Mouse (Mus musculus) lung, postnatal 25 days (tissue): ENCODE results near the gene Miip.

ENCODE experiments used
- DNase-seq: peaks from one replicate; pipeline ENCODE4 v3.0.0; 2022; ENCODE audit warnings: low spot score

Gene Miip

DNA sequence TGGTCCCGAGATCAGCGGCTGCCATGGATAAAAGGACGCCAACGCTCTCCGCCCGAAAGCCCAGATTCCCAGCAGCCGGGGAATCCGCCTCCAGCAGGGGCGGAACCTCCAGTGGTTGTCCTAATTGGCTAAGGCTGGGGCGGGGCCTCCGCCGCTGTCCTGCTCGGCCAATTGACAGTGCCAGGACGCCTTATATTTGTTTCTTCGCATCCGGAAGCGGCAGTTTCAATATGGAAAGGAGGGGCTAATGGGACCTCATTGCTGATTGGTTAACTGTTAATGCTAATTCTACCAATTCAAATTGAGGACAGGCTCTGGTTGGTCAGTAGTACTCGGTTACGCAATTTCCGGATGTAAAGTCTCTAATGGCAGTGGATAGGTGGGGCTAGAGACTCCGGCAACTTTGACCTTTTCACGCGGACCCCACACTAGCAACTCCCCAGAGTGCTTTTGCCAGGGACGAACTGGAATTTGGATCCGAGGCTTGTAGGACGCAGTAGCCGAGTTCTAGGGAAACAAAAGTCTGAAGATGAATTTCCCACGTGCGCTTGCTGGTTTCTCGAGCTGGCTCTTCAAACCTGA lies at the start of gene Miip, which contains the start of gene Fv1:
Miip (minus strand) TSS at position 367 of the 582 bp plus-strand sequence.
Fv1 (plus strand) TSS at position 530 of the 582 bp plus-strand sequence.
- peak; percentile 99 for DNase-seq

DNA sequence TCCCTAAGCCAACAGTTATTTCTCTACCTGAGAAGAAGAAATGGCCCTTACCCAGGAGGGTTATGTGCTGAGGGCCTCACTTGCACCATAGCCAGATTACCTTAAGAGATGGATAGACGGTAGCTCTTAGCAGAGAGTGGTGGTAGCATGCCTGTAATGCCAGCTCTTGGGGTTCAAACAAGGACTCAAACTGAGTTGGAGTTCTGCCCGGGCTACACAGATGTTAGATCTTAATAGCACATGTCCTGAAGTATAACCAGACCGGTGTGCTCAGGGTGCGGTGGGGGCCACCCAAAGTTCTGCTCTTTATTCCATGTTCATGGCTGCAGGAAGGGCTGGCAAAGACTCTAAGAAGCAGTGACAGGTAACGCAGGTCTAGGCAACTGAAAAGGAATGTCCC lies 40.9 kb upstream of the Miip start:
- DNase-seq, result no peak

DNA sequence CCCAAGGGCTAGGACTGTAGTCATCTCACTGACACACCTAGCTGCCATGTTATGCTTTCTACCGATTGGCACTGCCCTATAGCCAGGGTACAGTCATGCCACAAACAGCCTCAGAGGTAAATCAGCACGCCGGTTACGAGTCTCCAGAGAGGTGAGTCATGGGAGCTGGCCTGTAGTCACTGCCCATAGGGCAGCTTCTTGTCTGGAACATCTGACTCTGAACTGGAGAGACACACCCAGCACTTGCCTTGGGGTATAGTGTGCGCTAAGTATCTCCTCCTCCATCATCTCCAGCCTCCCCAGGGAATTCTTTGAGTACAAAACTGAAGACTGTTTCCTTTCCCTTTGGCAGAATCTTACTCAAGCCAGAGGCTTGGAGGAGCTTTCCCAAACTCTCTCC lies 37.6 kb upstream of the Miip start:
- DNase-seq, result no peak

DNA sequence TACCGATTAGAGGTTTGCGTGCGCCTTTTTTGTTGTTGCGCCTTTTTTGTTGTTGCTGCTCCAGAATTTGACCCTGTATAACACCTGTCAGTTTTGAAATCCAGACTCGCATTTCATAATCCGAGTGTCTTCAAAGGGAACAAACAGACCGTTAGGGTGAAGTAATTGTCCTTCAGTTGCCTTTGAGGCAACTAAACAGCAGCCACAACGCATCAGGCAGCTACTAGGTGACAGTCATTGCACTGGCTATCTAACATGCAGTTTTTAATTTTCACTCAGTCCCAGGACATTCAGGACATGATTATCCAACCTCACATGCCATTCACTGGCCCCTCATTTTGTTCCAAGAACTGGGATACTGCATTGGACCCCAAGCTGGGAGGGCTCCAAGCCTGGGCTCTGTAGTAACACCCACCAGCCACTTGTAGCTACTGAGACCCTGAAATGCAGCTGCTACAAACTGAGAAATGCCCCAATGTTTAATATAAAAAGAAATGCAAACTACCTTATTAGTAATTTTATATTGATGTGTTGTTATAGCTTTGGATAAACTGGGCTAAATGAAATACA lies 36.6 kb upstream of the Miip start:
- no peak for DNase-seq

DNA sequence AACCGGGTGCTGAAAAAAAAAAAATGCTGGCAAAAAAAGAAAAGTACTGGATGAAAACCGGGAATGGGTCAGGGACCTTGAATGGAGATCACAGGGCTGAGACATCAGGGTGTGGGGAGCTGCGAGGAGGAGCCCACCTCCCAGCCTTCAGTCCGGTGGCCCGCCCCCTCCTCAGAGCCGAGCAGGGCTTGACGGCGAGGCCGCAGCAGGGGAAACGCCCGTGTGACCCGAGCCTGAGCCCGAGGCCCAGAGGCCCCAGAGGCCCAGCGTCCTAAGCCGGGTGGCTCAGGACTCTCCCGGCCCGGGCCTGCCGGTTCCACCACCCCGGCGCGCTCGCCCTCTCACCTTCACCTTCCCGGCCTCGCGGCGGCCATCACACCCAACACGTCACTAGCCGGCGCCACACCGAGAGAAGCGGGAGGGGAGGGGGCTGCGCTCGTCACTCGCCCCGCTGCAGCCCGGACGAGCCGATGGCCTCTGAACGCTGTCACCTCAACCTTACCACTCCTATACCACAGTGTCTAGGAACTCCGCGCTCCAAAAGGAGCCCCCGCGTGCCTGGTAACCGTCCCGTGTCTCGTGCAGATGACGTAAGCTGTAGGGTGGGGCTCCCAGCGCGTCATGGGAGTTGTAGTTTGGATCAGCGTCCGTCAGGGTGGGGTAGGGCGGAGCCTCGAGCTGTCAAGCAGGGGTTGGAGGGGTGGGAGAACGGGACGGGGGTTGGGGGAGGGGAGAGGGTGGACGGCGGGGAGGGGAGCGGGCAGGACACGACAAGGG lies 35.9 kb upstream of the Miip start, which contains the start of gene Mfn2:
Mfn2 (minus strand) TSS at position 392 of the 777 bp plus-strand sequence.
- DNase-seq, result peak; percentile 92

DNA sequence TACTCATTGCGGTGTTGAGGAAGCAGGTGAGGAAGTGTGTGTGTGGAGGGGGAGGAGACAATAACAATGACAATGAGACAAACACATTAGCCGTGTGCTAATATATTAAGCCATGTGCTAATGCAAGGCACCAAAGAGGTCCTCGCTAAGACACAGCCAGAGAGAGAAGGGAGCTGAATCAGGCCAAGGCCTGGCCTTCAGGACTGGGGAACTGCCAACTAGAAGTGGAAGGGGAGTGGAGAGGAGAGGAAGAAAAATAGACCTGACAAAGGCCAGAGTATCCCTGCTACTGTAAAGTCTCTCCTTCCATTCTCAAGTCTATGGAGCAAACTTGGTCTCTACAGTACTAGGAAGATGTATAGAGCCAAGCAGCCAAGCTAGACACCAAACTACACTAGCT lies 35.0 kb upstream of the Miip start:
- no peak for DNase-seq

DNA sequence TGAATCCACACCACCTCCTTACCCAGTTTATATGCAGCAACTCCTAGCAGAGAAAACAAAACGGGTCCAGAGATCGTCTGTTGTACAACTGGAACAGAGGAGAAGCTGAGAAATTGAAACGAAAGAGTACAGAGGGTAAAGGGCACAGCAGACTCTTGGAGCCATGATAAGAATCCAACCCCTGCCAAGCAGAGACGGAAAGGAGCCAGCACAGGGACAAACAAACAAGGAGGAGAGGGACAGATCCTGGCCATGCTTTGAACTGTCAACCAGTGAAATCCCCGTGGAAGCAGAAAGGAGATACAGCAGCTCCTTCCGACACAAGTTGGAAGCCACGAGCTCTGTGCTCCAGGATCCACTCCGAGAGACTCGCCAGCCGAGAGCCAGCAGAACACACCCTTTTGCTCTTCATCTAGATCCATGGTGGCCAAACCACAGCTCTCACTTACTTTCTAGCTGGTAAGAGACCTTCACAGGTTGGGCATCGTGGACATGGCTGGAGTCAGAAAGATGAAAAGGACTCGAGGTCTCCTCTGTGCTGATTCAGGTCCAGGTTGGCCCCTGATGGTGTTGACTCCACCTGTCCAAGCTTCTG lies 34.4 kb upstream of the Miip start:
- no peak for DNase-seq

DNA sequence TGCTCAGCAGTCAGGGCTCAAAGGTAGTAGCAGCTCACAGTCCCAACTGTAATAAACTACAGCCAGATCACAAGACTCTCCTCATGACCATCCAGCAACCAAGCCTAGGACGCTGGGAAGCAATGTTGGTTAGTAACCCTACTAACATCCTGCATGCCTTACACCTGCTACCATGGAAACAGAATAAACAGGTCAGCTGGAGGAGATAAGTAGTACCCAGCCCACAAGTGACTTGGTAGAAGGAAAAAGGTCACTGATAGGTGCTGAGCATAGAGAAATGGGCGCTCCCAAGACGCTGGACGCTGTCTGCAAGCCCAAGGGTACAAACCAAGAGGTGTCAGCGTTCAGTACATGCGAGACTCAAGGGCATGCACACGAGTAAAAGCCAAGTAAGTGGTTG lies 31.8 kb upstream of the Miip start:
- no peak for DNase-seq

DNA sequence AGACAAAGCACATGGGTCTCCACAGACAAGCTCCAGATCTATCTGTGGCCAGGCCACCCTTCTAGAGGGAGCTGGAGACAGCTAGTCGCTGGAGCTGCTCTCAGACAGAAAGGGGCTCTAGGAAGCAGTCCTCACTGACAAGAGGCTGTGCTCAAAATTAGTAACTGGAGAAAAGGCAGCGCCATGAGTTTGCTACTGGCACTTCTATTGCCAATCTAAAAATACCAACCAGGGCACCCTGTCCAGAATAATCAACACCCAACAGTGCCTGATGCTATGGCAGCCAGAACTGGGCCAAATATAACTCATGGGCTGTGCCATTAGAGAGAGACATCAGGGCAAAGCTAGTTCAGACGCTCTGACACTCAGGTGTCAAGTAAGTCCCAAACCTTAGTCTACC lies 28.7 kb upstream of the Miip start:
- no peak for DNase-seq

DNA sequence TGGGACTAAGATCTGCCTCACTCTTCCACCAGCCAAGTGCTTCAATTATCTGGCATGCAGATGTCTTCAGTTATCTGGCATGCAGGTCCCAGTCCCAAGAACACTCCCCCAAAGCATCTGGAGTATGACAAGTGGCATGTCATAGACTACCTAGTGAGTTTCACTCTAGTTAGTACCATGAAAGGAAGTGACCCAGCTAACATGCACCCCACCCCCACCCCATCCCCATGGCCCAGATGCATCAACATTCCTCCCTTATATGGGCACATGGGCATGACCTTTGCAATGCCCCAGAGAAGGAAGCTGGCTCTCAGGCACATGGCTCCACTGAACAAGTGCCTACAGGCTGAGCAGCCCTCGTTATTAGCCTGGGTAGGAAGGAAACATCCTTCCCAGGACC lies 27.8 kb upstream of the Miip start:
- no peak for DNase-seq

DNA sequence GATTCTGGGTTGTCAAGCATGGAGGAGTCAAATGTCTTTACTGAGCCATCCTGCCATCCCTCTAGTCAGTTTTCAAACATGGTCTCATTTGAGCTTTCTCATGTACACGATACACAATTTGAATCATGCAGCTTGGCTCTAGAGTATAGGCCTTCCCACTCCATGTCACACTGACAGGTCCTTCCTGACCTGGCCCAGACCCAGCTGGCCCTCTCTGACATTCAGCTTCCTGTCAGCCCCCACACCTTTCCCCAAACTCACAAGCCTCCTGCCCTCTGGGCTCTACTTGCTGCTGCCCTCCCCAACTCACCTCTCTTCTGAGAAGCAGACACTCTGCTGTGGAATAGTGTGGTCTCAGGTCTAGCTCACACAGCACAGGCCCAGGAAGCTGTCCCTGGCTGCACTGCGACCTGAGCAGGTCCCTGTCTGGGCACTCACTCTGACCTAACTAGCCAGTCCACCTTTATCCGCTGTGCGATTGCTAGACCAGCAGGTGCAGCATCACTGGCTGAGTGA lies 27.3 kb upstream of the Miip start:
- no peak for DNase-seq

DNA sequence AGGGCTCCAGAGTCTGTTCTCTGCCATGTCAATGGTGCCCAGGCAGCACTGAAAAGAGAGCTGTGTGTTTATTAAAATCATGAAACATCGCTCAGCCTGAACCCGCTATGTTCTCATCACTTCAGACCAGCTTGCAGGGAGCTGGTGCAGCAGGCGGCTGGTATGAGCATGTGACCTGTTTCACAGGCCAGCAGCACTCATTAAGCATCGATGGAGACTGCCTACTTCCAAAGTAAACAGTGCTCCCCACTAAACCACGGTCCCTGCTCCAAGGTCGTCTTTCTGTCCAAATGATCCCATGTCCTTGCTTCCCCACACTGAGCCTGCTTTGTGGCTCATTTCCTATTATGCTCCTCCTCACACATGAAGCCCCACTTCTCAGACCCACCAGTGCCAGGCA lies 21.7 kb upstream of the Miip start:
- no peak for DNase-seq

DNA sequence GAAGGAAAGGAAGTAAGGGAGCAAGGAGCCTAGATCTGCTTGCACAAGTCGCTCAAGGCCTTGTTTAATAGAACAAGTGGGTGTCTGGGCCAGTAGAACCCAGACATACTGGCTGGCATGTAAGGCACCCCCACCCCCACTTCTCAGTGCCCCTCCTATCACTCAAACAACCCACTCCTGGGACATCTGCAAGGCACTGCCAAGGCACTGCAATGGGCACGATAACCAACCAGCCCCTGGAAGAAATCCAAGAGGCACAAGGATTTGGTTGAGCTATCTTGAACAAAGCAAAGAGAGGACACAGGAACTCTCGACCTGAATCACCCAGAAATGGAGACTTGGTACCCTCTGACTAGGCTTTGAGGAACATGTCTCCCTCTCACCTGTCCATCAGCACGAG lies 19.6 kb upstream of the Miip start:
- DNase-seq, result no peak

DNA sequence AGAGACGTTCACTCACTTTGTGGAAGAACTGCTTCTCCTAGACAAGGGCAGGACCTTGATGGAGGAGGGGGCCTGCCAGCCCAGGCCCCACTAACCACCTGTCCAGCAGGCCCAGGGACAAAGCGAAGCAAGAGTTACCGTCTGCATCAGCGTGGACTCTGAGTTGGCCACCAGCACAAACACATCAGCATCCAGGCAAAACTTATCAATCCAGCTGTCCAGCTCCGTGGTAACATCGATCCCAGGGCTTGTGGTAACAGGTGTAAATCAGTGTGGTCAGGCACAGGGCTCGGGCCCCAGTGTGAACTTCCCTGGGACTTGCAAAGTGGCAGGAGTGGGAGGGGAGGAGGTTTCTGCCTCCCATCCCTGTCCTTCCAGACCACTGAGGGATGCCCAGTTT lies 18.7 kb upstream of the Miip start:
- no peak for DNase-seq

DNA sequence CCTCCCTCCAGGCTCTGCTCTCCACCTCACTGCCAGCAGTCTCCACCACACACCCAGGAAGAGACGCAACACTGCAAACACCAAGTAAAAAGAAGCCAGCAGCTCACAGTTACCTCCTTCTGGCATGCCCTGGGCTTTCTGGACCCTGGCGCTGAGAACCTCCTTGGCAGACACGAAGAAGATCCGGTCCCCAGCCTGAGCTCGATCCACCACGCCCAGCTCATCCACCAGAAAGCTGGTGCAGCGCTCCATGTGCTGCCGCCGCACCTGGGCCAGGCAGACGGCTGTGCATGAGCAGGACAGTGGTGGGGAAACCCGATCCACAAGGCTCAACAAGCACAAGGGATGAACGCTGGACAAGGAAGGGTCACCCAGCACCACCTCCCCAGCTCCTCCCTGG lies 17.5 kb upstream of the Miip start:
- no peak for DNase-seq

DNA sequence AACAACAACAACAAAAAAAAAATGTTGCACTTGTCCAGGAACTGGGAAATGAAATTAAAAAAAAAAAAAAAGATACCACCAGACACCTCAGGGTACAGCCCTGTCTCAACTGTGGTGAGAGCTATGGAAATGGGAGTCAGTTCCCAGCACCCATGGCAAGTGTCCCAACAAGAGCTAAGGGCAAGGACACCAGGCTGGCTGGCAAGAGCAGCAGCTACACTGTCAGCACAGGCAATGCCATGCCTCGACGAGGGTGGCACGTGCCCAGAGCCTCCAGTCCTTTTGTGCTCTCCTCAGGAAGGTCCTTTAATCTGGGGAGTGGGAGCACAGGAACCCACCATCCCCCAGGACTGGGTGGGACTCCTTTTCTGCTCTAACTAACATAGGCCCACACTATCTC lies 15.5 kb upstream of the Miip start:
- no peak for DNase-seq

DNA sequence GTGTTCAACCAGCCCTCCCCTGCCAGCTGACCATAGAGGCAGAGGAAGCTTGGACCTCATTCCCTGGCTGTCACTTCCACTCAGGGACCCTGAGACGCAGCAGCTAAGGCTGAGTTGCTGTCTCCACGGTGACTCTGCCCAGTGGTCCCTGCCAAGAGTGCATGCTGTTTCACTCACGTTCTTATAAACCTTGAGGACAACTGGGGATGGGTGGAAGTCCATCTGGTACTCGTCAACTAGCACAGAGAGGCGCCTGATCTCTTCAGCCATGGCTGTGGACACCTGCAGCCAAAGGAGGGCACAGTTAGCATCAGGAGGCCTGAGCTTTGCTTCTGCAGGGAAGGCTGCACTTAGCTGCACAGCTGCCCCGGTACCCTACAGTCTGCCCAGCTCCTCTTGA lies 14.4 kb upstream of the Miip start:
- no peak for DNase-seq

DNA sequence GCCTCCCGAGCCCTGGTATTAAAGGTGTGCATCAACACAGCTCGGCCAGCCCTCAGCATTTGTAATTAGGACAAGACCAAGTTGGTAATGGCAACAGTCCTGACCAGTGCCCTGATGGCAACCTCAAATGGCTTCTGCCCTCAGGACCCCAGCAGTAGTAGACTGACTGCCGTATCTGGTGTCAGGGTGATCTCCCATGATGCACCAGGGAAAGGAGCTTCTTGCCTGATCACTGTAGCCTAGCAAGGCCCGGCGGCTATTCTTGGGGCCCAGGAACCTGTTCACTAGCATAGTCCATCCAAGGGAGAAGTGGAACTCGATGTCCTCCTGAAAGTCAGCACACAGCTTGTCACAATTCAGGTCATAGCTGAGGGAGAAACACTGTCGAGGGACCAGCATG lies 13.2 kb upstream of the Miip start:
- DNase-seq, result no peak

DNA sequence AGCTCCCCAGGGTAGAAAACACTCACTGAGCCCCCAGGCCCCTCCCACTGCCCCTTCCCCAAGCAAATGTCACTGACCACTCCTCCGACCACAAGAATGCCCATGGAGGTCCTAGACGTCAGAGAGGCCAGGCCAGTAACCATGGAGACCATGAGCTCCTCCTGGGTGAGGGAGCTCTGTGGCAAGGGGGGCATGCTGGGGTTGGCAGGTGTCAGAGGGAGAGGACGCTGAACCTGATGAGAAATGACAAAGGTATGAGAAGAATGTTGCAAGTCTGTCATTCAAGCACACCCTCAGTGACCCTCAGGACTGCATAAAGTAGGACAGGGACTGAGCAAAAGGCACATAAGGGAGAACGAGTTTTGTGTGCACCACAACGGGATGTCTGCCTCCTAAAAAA lies 11.2 kb upstream of the Miip start:
- DNase-seq, result no peak

DNA sequence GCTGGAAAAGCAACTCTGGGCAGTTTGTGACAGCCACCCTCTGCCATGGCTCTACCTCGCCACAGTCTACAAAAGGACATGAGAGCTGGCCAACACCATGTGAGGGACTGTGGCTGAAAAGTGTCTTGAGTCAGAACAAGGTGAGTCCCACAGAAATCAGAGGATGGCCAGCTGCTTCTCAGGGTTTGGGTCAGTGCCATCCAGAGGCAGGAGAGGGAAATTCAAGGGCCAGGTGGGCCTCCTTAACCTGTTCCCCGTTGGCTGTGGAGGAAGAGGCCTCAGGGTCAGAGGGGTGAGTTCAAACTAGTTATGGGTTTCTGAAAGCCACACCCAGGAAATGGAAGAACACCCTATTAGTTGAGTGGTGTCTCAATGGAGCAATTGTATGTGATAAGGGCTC lies 10.8 kb upstream of the Miip start:
- no peak for DNase-seq

DNA sequence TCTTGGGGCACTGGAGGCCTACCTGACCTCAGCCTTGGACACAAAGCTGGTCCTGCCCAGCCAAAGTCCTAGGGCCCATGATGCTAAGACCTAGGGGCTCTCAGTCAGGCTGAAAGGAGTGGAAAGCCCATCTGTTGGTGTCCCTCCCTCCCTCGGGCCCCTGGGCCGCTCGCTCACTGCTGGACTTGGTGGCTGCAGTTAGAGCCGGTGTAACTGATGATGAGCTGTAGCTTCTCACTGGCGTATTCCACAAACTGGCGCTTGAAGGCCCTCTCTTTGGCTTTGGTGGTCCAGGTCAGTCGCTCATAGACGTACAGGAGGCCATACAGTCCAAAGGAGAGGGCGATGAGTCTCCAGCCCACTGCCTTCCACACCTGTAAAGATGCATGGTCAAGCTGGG lies 9.9 kb upstream of the Miip start:
- no peak for DNase-seq

DNA sequence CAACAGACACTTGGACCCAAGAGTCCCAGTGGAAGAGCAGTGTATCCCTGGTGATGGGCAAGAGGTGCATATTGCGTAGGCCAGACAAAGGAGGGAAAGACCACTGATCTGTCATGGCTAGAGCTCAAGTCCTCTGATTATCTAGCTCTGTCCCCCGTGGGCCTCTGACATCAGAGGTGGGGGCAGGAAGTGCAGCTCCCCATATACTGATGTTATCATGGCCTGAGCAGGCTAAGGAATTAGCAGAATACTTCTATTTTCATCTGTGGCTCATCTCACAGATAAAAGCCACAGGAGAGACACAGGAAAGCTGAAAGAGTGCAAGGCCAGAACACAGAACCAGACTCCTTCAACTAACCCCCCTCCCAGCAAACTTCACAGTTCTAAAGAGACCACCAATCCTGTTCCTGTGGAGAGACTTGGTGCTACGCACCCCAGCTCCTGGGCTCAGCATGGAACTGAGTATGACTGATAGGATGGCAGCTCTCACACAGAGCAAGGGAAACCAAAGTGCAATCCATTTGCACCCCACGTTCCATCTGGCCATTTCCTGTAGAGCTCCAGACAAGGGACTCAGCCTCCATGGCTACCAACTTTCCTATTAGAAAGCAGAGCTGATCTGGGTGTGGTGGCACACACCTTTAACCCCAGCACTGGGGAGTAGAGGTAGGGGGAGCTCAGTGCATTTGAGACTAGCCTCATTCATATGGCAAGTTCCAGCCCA lies 7.4 kb upstream of the Miip start:
- no peak for DNase-seq
